Mouse (Mus musculus) layer of hippocampus, postnatal 36 days (tissue): ENCODE results near the gene Arpc4. TPM values are rescaled to one million over a fixed set of nuclear protein-coding genes. Genes with fewer than 3 reads are reported as not detected.
A peak's percentile ranks its signal among the peaks of the same experiment; 100 is the strongest.
"Not testable (repeated sequence)": the region's sequence is repeated elsewhere in the genome, so short reads cannot be mapped to it uniquely, and the experiment has no call there.

Experiments
- DNase-seq, 2 experiments: peaks; one replicate each; pipeline ENCODE4 v3.0.0; 2022
- total RNA-seq, 2 experiments: library from RNA; stranded (reverse); gene quantifications; 2 replicates each; pipeline ENCODE4 v1.2.3; 2021

The Arpc4 gene
- total RNA-seq, result 100 to 1,000 TPM; 296 to 329 TPM

- peak; percentile 89 to 90 for DNase-seq
Observed at GRCm38 (mm10) chr6:113377496-113378385, at the start of gene Arpc4, which contains the start of gene Tada3. Gene Arpc4, plus strand, starts transcription at chr6:113378115. Gene Tada3, minus strand, starts transcription at chr6:113377883.

GRCm38 (mm10) chr6:113329396-113329795, 48.5 kb upstream of the Arpc4 start:
- no peak for DNase-seq

DNA sequence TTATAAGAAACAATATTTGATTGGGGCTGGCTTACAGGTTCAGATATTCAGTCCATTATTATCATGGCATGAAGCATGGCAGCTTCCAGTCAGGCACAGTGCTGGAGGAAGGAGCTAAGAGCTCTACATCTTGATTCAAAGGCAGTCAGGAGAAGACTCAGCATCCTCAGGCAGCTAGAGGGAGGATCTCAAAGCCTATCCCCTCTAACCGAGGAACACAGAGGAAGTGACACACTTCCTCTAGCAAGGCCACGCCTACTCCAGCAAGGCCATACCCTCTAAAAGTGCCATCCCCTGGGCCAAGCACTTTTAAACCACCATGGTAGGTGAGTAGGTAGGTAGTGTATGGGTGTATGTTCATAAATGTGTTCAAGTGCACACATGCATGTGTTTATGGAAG, 47.4 kb upstream of the Arpc4 start:
- DNase-seq, result no peak

- DNase-seq, result no peak
Observed at GRCm38 (mm10) chr6:113331721-113332120, 46.2 kb upstream of the Arpc4 start.

GRCm38 (mm10) chr6:113332734-113333133, 45.2 kb upstream of the Arpc4 start:
- not testable (repeated sequence) for DNase-seq

DNA sequence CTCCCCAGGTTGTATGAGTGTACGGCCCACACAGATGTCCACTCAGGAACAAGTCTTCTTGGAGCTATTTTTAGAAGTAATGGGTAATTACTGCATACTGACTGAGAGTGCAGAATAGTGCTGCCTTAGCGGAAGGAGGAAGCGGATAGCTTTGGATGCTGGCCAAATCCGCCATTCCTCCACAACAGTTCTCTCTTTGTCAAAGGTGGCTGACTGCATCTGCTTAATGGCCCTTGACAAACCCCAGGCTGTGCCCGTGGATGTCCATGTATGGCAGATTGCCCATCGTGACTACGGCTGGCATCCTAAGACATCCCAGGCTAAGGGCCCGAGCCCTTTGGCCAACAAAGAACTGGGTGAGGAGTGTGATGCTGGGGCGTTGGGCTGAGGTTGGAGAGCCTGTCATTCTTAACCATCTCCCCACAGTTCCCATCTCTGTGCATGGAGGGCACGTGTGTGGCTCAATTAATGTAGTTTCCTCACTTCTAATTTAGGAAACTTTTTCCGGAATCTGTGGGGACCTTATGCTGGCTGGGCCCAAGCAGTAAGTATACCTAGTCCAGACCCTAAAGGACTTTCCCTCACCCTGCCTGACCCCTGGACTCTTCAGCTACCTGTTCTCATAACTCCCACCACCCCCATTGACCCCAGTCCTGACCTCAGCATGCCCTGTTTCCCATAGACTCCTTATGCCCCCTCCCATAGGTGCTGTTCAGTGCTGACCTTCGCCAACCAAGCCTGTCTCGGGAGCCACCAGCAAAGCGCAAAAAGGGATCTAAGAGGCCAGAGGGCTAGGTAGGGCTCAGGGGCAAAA, 44.6 kb upstream of the Arpc4 start:
- DNase-seq, result peak; percentile 59 to 66

DNA sequence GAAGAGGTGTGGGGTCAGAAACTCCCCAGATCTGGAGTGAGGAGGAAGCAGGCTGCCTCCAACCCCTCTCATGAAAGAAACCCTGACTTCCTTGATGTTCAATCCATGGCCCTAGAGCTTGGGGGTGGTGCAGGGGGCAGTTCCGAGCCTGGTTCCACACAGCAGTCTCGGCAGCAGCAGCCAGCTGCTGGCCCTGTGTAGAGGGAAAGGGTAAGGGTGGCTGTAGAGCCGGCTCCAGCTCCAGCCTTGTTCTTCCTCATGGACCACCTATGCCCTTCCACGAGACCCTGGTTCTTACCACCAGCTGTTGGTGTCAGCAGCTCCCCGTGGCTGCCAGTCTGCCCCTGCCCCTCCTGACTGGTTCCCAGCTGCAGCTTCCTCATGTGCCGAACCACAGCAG, 43.7 kb upstream of the Arpc4 start:
- DNase-seq, result no peak

DNA sequence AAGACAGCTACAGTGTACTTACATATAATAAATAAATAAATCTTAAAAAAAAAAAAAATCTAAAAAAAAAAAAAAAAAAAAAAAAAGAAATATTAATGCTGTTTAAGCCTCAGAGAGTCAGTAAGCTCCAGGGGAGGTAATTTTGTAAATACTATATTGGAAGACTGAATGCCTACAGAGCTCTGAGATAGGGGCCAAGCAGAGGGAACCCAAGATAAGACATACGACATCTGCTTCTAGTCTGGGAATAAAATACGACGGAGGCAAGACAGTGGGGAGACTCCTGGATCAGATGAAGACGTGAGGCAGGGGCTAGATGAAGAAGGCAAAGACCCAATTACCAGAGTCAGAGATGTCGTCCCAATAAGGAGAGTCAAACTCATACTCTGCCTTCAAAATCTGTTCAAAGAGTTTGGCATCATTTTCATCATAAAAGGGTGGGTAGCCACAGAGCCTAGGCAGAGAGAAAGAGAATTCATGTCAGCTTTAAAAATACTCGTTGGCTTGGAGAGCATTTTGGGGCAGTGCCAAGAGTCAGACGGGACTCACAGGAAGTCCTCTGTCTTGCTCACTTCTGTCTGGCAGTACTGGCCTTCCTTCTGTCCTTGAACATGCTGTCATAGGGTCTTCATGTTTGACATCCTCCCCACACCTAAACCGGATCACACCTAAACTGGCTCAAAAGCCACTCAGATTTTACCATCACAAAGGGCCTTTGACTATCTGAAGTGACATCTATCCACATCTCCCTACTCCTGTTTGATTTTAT, 40.9 kb upstream of the Arpc4 start:
- DNase-seq, result no peak

DNA sequence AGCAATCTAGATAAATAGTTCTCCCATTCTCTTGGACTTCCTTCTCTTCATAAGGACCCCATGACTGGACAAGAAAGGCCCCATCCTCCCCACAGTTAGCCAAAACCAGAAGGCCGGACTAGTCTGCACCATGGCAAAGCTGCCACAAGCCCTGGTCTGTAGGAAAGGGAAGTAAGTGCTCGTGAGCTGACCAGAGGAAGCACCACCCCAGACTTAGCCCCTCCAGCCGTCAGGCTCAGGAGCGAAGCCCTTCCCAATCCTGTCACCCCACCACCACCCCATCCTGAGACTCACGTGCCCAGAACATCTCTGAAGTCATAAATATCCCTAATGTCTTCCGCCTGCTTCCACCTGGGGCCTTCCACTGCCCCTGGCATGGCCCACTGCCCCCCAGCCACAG, 36.3 kb upstream of the Arpc4 start:
- no peak for DNase-seq

DNA sequence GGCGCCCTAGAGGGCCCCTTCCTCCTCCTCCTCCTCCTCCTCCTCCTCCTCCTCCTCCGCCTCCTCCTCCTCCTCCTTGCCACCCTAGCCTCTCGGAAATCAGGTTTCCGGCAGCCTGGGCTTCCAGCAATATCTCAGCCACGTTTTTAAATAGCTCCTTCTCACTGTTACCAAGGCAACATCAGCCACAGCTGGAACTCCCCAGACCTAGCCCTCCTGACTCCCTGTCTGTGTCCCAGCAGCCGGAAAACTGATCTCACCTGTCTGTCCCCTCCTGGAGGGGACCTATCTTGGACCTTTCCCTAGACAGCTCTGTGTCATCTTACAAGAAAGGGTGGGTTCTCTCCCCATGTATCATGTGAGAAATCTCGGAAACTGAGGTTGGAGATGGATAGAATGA, 35.6 kb upstream of the Arpc4 start:
- DNase-seq, result no peak

DNA sequence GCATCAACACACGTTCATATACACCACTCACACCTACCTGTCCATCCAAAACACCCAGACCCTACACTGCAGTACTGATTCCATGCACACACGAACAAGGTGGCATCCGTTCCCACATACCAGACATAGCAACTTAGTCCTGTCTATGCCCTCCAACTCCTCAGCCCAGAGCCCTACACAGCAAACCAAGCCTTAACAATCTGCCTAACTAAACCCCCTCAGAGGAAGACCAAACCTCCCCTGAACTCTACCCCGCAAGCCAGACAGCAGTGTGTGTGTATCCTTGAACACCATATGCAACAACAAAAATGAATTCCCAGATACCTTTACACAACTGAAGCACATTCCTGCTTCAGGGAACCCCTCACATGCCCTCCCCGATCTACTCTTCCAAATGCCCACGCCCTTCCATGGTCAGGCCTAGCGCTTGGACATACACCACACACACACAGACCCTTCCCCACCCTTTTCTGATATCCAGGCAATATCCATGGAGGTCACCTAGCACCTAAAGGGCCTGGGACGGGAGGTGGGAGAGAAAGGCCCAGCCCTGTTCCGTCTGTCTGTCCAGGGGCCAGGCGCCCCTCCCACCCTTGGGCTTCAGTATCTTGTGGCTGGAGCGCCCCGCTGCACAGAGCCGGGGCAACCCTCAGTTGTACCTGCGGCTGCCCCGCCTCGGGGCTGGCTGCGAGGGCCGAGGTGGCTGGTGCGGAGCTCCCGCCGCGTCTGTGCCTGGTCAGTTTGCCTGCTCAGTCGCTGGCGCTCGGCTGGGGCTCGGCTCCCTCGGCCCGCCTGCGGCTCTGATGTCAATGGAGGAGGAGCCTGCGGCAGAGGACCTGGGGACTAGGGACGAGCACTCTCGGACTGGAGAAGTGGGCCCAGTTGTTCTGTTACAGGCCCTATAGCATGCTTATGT, 34.5 kb upstream of the Arpc4 start, which contains the start of gene Camk1:
Gene Camk1, minus strand, starts transcription at position 808 of the 916 bp plus-strand sequence.
- peak; percentile 65 to 72 for DNase-seq

DNA sequence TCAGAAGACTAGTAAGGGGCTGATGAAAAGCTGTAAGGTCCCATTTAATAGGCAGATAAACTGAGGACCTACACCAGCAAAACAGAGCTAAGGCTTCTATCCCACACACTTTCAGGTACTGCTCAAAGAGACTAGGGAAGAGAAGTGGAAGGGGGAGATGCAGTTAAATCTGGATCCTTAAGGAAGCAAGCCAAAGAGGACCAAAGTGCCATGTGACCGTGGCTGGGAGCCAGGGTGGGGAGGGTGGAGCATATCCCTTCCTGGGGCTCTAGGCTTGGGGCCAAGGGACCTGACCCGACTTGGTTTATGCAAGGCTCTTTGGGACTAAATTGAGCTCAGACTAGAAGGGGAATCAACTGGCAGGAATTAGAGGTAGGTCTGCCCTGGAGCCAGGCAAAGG, 33.6 kb upstream of the Arpc4 start:
- DNase-seq, result no peak

DNA sequence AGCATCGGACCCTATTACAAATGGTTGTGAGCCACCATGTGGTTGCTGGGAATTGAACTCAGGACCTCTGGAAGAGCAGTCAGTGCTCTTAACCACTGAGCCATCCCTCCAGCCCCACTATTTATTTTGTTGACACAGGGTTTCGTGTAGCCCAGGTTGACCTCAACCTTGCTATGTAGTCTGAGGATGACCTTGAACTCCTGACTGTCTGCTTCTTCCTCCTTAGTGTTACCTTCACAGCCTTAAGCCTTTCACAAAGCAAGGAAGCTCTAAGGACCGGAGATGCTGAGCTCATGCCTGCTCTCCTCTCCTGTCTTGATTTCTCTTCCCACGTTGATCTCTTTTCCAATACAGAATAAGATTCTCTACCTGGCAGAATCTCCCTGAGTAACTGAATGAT, 31.0 kb upstream of the Arpc4 start:
- DNase-seq, result no peak

DNA sequence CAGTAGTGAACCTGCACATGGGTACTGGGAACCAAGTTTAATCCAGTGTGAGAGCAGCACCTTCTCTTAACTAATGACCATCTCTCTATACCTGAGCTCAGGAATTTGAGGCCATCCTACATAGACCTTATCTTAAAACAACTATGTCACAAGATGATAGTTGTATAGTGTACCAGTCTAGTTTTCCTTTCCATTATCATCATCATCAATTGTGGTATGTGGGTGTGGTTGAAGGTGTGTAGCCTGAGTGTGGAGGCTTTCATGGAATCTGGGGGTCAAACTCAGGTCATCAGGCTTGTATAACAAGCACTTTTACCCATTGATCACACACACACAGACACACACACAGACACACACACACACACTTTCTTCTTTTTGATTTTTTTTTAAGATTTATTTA, 27.4 kb upstream of the Arpc4 start:
- no peak for DNase-seq

DNA sequence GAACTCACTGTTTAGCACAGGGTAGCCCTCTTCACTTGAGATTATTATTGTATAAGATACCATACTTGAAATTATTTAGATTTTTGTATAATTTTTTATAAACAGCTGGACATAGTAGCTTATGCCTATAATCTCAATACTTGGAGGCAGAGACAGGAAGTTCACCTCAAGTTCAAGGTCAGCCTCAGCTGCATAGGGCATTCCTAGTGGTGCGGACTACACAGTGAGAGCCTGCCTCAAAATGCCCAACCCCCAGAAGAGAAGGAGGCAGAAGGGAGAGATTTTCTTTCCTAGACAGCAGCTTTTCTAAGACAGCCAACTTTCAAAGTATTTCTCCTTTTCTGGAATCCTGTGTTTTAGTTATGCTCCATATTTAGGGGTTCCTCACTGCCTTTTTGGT, 26.8 kb upstream of the Arpc4 start:
- no peak for DNase-seq

- DNase-seq, result no peak
Observed at GRCm38 (mm10) chr6:113351653-113352052, 26.3 kb upstream of the Arpc4 start.

GRCm38 (mm10) chr6:113352820-113353219, 25.1 kb upstream of the Arpc4 start:
- DNase-seq, result no peak

DNA sequence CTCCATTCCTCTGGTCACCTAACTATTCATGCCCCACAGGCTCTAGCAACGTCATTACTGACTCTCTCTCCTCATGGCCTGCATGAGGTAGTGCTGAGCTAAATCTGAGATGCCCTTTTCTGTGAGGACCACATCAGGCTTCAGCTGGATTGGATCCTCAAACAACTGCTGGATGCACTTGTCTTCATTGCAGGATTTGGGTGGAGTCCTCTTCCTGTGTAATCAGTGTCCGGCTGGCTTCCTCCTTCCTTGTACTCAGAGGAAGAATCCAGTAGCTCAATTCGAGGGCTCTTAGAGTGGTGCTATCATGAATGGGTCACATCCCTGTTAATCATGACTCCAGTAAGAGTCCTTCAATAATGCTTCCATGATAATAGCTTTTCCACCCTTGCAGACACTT, 24.2 kb upstream of the Arpc4 start:
- DNase-seq, result no peak

DNA sequence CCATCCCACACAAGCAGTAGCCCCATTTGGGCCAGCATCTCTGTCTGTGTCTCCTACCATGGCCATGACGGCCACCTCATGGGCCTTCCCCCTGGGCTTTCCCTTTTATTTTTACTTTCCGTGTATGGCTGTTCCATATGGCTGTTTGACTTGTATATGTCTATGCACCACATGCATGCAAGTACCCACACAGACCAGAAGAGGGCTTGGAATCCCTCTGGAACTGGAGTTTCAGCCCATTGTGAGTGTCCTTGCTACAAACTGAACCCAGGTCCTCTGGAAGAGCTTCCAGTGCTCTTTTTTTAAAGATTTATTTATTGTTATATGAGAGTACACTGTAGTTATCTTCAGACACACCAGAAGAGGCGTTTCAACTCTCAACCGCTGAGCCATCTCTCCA, 16.4 kb upstream of the Arpc4 start:
- no peak for DNase-seq

DNA sequence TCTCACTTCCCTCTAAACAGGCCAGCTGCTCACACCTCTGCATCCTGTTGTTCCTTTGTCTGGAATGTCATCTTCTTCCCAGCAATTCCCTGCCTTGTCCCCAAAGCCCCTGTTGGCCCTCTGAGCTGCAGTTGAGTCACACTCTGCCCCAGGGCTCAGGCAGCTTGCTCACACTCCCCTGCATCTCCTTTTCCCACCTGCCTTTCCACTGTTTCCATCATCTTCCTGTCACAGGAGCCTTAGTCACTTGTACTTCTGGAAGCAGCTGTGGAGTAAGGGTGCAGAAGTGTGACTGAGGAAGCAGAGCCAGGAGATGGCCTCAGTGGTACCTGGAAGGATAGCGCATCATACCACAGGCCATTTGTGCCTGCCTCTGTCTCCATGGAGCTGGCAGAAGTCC, 15.7 kb upstream of the Arpc4 start:
- no peak for DNase-seq

DNA sequence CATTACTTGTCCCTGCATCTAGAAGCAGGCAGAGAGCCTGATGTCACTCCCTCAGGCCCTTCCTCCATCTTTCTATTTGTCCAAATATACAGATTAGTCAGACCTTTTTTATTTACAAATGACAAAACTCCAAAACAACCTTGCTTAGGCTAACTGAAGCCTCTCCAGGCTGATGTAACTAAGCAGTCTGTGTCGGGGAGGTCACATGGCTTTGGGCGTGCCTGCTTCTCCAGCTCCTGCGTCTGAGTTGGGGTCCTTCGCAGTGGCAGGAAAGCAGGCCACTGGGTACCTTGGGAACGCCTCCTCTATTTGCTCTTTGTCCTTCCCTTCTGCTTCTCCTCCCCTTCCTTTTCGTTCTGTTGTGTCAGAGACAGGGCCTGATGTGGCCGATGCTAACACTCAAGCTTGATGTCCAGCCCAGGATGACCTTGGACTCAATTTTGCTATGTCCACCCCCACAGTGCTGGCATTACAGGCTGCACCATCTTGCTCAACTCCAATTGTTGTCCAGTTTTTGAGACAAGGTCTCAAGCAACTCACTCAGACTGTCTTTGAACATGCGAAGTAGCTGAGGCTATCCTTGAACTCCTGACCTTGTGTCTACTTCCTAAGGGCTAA, 13.3 kb upstream of the Arpc4 start:
- no peak for DNase-seq
